Mouse (Mus musculus): ENCODE measurements around the gene Osbpl11. TPM values are rescaled to one million over a fixed set of nuclear protein-coding genes. Genes with fewer than 3 reads are reported as not detected.

The Osbpl11 gene
- polyA plus RNA-seq, 1 experiment = 0.09 TPM

- H3K4me1 ChIP-seq (ENCODE audit: control insufficient read depth) = peaks cover 1% of the 10 kb centered on the region; the same call in 1 of the 2 replicates
- H3K36me3 ChIP-seq (ENCODE audit: control insufficient read depth) = peaks cover 31% of the 10 kb centered on the region
- no peaks in the 10 kb centered on the region for H3K9me3 ChIP-seq (ENCODE audit: control insufficient read depth, low read length)
- no peak for TF ChIP-seq GATA1 (IDR thresholded peaks at IDR 0.05; ENCODE audit: low read length)
- no peak for TF ChIP-seq TAL1 (IDR thresholded peaks at IDR 0.05; ENCODE audit: low read length)
- no peaks in the 10 kb centered on the region for H3K27me3 ChIP-seq (ENCODE audit: control insufficient read depth)
- no peak overlapping the region for H3K4me3 ChIP-seq (replicated peaks)
These were observed 60.1 kb downstream of the Osbpl11 start for GRCm38 (mm10) chr16:33244933-33245470.

GRCm38 (mm10) chr16:33246526-33246925, 61.7 kb downstream of the Osbpl11 start:
- H3K4me3 ChIP-seq (replicated peaks) = no peak overlapping the region
- no peaks in the 10 kb centered on the region for H3K9me3 ChIP-seq (ENCODE audit: control insufficient read depth, low read length)
- TF ChIP-seq GATA1 (IDR thresholded peaks at IDR 0.05; ENCODE audit: low read length) (no peak), TAL1 (IDR thresholded peaks at IDR 0.05; ENCODE audit: low read length) (no peak)
- peaks cover 12% of the 10 kb centered on the region for H3K4me1 ChIP-seq (ENCODE audit: control insufficient read depth)
- H3K36me3 ChIP-seq (ENCODE audit: control insufficient read depth) = peaks cover 21% of the 10 kb centered on the region
- H3K27me3 ChIP-seq (ENCODE audit: control insufficient read depth) = no peaks in the 10 kb centered on the region

- Histone ChIP-seq H3K36me3 (ENCODE audit: control insufficient read depth) (peaks cover 16% of the 10 kb centered on the region), H3K4me3 (replicated peaks) (no peak overlapping the region), H3K4me1 (ENCODE audit: control insufficient read depth) (peaks cover 17% of the 10 kb centered on the region), H3K9me3 (ENCODE audit: control insufficient read depth, low read length) (no peaks in the 10 kb centered on the region), H3K27me3 (ENCODE audit: control insufficient read depth) (no peaks in the 10 kb centered on the region)
- TF ChIP-seq GATA1 (IDR thresholded peaks at IDR 0.05; ENCODE audit: low read length) (no peak), TAL1 (IDR thresholded peaks at IDR 0.05; ENCODE audit: low read length) (no peak)
These were observed 62.1 kb downstream of the Osbpl11 start for GRCm38 (mm10) chr16:33247006-33247405.

- H3K4me3 ChIP-seq (replicated peaks) = peak overlapping the region; percentile 93
- H3K36me3 ChIP-seq (ENCODE audit: control insufficient read depth) = no peaks in the 10 kb centered on the region
- peaks cover 19% of the 10 kb centered on the region for H3K4me1 ChIP-seq (ENCODE audit: control insufficient read depth)
- no peaks in the 10 kb centered on the region for H3K9me3 ChIP-seq (ENCODE audit: control insufficient read depth, low read length)
- no peak for TF ChIP-seq TAL1 (IDR thresholded peaks at IDR 0.05; ENCODE audit: low read length)
- TF ChIP-seq GATA1 (IDR thresholded peaks at IDR 0.05; ENCODE audit: low read length) = no peak
- no peaks in the 10 kb centered on the region for H3K27me3 ChIP-seq (ENCODE audit: control insufficient read depth)
These were observed 65.8 kb downstream of the Osbpl11 start for GRCm38 (mm10) chr16:33250651-33251120.

GRCm38 (mm10) chr16:33251194-33252051, 66.6 kb downstream of the Osbpl11 start, which contains the start of gene Snx4:
Gene Snx4 (plus strand): TSS chr16:33251442.
- no peaks in the 10 kb centered on the region for H3K36me3 ChIP-seq (ENCODE audit: control insufficient read depth)
- peaks cover 19% of the 10 kb centered on the region for H3K4me1 ChIP-seq (ENCODE audit: control insufficient read depth)
- H3K9me3 ChIP-seq (ENCODE audit: control insufficient read depth, low read length) = no peaks in the 10 kb centered on the region
- H3K27me3 ChIP-seq (ENCODE audit: control insufficient read depth) = no peaks in the 10 kb centered on the region
- TF ChIP-seq TAL1 (IDR thresholded peaks at IDR 0.05; ENCODE audit: low read length) (no peak), GATA1 (IDR thresholded peaks at IDR 0.05; ENCODE audit: low read length) (no peak)
- peak within 1 kb of the TSS; percentile 93 for H3K4me3 ChIP-seq (replicated peaks)

GRCm38 (mm10) chr16:33255601-33256000, 70.7 kb downstream of the Osbpl11 start:
- H3K36me3 ChIP-seq (ENCODE audit: control insufficient read depth) = no peaks in the 10 kb centered on the region
- H3K9me3 ChIP-seq (ENCODE audit: control insufficient read depth, low read length) = no peaks in the 10 kb centered on the region
- H3K4me3 ChIP-seq (replicated peaks) = no peak overlapping the region
- no peak for TF ChIP-seq TAL1 (IDR thresholded peaks at IDR 0.05; ENCODE audit: low read length)
- no peak for TF ChIP-seq GATA1 (IDR thresholded peaks at IDR 0.05; ENCODE audit: low read length)
- H3K4me1 ChIP-seq (ENCODE audit: control insufficient read depth) = peaks cover 16% of the 10 kb centered on the region
- no peaks in the 10 kb centered on the region for H3K27me3 ChIP-seq (ENCODE audit: control insufficient read depth)

- Histone ChIP-seq H3K9me3 (ENCODE audit: control insufficient read depth, low read length) (no peaks in the 10 kb centered on the region), H3K27me3 (ENCODE audit: control insufficient read depth) (no peaks in the 10 kb centered on the region), H3K36me3 (ENCODE audit: control insufficient read depth) (no peaks in the 10 kb centered on the region), H3K4me1 (ENCODE audit: control insufficient read depth) (peaks cover 3% of the 10 kb centered on the region), H3K4me3 (replicated peaks) (no peak overlapping the region)
- TF ChIP-seq GATA1 (IDR thresholded peaks at IDR 0.05; ENCODE audit: low read length) (no peak), TAL1 (IDR thresholded peaks at IDR 0.05; ENCODE audit: low read length) (no peak)
These were observed 73.7 kb downstream of the Osbpl11 start for GRCm38 (mm10) chr16:33258530-33258929.

- H3K36me3 ChIP-seq (ENCODE audit: control insufficient read depth) = peaks cover 2% of the 10 kb centered on the region; the same call in 1 of the 2 replicates
- no peak overlapping the region for H3K4me3 ChIP-seq (replicated peaks)
- H3K9me3 ChIP-seq (ENCODE audit: control insufficient read depth, low read length) = no peaks in the 10 kb centered on the region
- TF ChIP-seq TAL1 (IDR thresholded peaks at IDR 0.05; ENCODE audit: low read length) = no peak
- TF ChIP-seq GATA1 (IDR thresholded peaks at IDR 0.05; ENCODE audit: low read length) = no peak
- H3K4me1 ChIP-seq (ENCODE audit: control insufficient read depth) = peaks cover 3% of the 10 kb centered on the region
- no peaks in the 10 kb centered on the region for H3K27me3 ChIP-seq (ENCODE audit: control insufficient read depth)
These were observed 75.0 kb downstream of the Osbpl11 start for GRCm38 (mm10) chr16:33259824-33260223.

- peaks cover 5% of the 10 kb centered on the region; the same call in 1 of the 2 replicates for H3K36me3 ChIP-seq (ENCODE audit: control insufficient read depth)
- TF ChIP-seq GATA1 (IDR thresholded peaks at IDR 0.05; ENCODE audit: low read length) (no peak), TAL1 (IDR thresholded peaks at IDR 0.05; ENCODE audit: low read length) (no peak)
- no peak overlapping the region for H3K4me3 ChIP-seq (replicated peaks)
- peaks cover 3% of the 10 kb centered on the region for H3K4me1 ChIP-seq (ENCODE audit: control insufficient read depth)
- H3K27me3 ChIP-seq (ENCODE audit: control insufficient read depth) = no peaks in the 10 kb centered on the region
- no peaks in the 10 kb centered on the region for H3K9me3 ChIP-seq (ENCODE audit: control insufficient read depth, low read length)
These were observed 76.0 kb downstream of the Osbpl11 start for GRCm38 (mm10) chr16:33260825-33261224.
